15 mouse cellular contexts compared by ENCODE assay signal in genomic region chr7:109807616-109808485, GRCm38 (mm10). TPM values are rescaled to one million over a fixed set of nuclear protein-coding genes. Genes with fewer than 3 reads are reported as not detected.
DNase-seq lines count a peak whose midpoint lies in the region; ATAC-seq and TF ChIP-seq lines count a peak whose summit lies in the region.
"Had no signal": no experiment of that assay in that cellular context is flagged by ENCODE, and none has a peak within 500 bp of the region (broad histone marks: within the 10 kb centered on the region; RNA-seq: fewer than 3 reads in every experiment).

No protein-coding gene starts in this region.

- H3K4me2 ChIP-seq in kidney, embryonic 14.5 days (replicated peaks; ENCODE audit: low read depth, low read length) = no peak overlapping the region
- H3K4me2 ChIP-seq: hindbrain, embryonic 13.5 days; liver, embryonic 15.5 days; midbrain, embryonic 13.5 days had no signal

- peak overlapping the region; percentile 80 for H3K27ac ChIP-seq in cerebellum, adult 2 months (ENCODE audit: insufficient read depth, low read length)
- H3K27ac ChIP-seq in kidney, embryonic 14.5 days (ENCODE audit: low read depth, low read length) = no peak overlapping the region
- H3K27ac ChIP-seq: hindbrain, embryonic 13.5 days; layer of hippocampus, adult 2 months; liver, embryonic 15.5 days; midbrain, embryonic 13.5 days; stomach, postnatal 0 days had no signal

- peaks cover 27% of the 10 kb centered on the region for H3K4me1 ChIP-seq in cerebellum, adult 2 months (ENCODE audit: control insufficient read depth, insufficient read depth, low read length)
- H3K4me1 ChIP-seq in kidney, embryonic 14.5 days (ENCODE audit: control insufficient read depth, insufficient read depth, low read length) = no peaks in the 10 kb centered on the region
- H3K4me1 ChIP-seq: hindbrain, embryonic 13.5 days; liver, embryonic 15.5 days had no signal

- H3K9me3 ChIP-seq in kidney, embryonic 14.5 days (ENCODE audit: control insufficient read depth, low read length) = no peaks in the 10 kb centered on the region
- H3K9me3 ChIP-seq: hindbrain, embryonic 13.5 days; liver, embryonic 15.5 days; midbrain, embryonic 13.5 days had no signal

- no peak for DNase-seq in cerebellum, postnatal 4 days (ENCODE audit: low spot score in 2 of 2)
- peak; percentile 54 to 74 for DNase-seq in cerebellum, adult 2 months
- DNase-seq in heart, adult 9 months (ENCODE audit: low spot score in 2 of 2) = peak; percentile 34 to 36
- peak; percentile 13 for DNase-seq in induced T-regulatory cell, adult 2 months (ENCODE audit: low read depth)
- no peak for DNase-seq in layer of hippocampus, postnatal 10 days (ENCODE audit: low spot score in 2 of 2)
- no peak for DNase-seq in spleen, postnatal 10 days (ENCODE audit: low spot score in 2 of 2)
- DNase-seq: kidney, adult 9 months had no signal

- peak; percentile 64 for ATAC-seq in cerebellum, adult (ENCODE audit: insufficient number of reproducible peaks, low FRiP score, low TSS enrichment)
- ATAC-seq in kidney, embryonic 14.5 days (ENCODE audit: low FRiP score, low TSS enrichment) = no peak
- ATAC-seq: midbrain, embryonic 13.5 days had no signal

- no peak overlapping the region for H3K4me3 ChIP-seq in cerebellum, adult 2 months (replicated peaks; ENCODE audit: insufficient read depth, low read depth, low read length)
- H3K4me3 ChIP-seq in kidney, embryonic 14.5 days (ENCODE audit: low read length) = no peak overlapping the region
- H3K4me3 ChIP-seq: erythroblast, embryonic 14.5 days; hindbrain, embryonic 13.5 days; layer of hippocampus, adult 2 months; liver, embryonic 15.5 days; midbrain, embryonic 13.5 days had no signal

- no peak for TF ChIP-seq CTCF in cerebellum, adult 2 months (IDR thresholded peaks at IDR 0.05; ENCODE audit: borderline replicate concordance, insufficient read depth, low read depth, low read length)

- H3K9ac ChIP-seq in kidney, embryonic 14.5 days (ENCODE audit: low read depth, low read length) = no peak overlapping the region
- H3K9ac ChIP-seq: hindbrain, embryonic 13.5 days; liver, embryonic 15.5 days; midbrain, embryonic 13.5 days had no signal

- H3K36me3 ChIP-seq in kidney, embryonic 14.5 days (ENCODE audit: control insufficient read depth, insufficient read depth, low read length) = no peaks in the 10 kb centered on the region
- H3K36me3 ChIP-seq: hindbrain, embryonic 13.5 days; liver, embryonic 15.5 days; midbrain, embryonic 13.5 days had no signal

- H3K27me3 ChIP-seq in cerebellum, adult 2 months (ENCODE audit: control insufficient read depth, insufficient read depth, low read length) = no peaks in the 10 kb centered on the region
- no peaks in the 10 kb centered on the region for H3K27me3 ChIP-seq in kidney, embryonic 14.5 days (ENCODE audit: control insufficient read depth, insufficient read depth, low read length)
- H3K27me3 ChIP-seq: hindbrain, embryonic 13.5 days had no signal

- WGBS in cerebellum, adult 2 months = 41% methylated on average over 8 of the region's 8 CpGs
- 81% methylated on average over 8 of the region's 8 CpGs for WGBS in kidney, embryonic 14.5 days

- TF ChIP-seq POLR2A in cerebellum, adult 2 months (IDR thresholded peaks at IDR 0.05; ENCODE audit: borderline replicate concordance, insufficient read depth, low read length) = no peak

RNA-seq across cellular contexts. Expression of gene Nrip3, which starts 26.0 kb away (rescaled TPM):
- 46.6 and 52.8 TPM in 2 replicates for polyA plus RNA-seq in cerebellum, adult 2 months (2012; rRNA removed)
- polyA plus RNA-seq in kidney, embryonic 14.5 days (2014; fragmentation: Nextera tagmentation; extraction: Ambion mirVana) = 0.29 and 0.80 TPM in 2 replicates
- 100 to 1,000 TPM; 168 to 170 TPM for total RNA-seq in layer of hippocampus, postnatal 10 days (2021)

RNA-seq across cellular contexts. Expression of gene Tmem9b, which starts 55.2 kb away (rescaled TPM):
- 135 and 140 TPM in 2 replicates for polyA plus RNA-seq in cerebellum, adult 2 months (2012; rRNA removed)
- 41.1 and 46.9 TPM in 2 replicates for polyA plus RNA-seq in kidney, embryonic 14.5 days (2014; fragmentation: Nextera tagmentation; extraction: Ambion mirVana)
- total RNA-seq in layer of hippocampus, postnatal 10 days (2021) = 10 to 100 TPM; 73.2 to 76.8 TPM

RNA-seq across cellular contexts. Expression of gene Scube2, which starts 57.6 kb away (rescaled TPM):
- polyA plus RNA-seq in cerebellum, adult 2 months (2012; rRNA removed) = 0.26 and 0.33 TPM in 2 replicates
- 0.34 and 0.77 TPM in 2 replicates for polyA plus RNA-seq in kidney, embryonic 14.5 days (2014; fragmentation: Nextera tagmentation; extraction: Ambion mirVana)
- total RNA-seq in layer of hippocampus, postnatal 10 days (2021) = 1 to 10 TPM; 1.8 to 2.1 TPM
- polyA plus RNA-seq: erythroblast, embryonic 14.5 days had no signal

Comparison
In these comparisons a context has a peak if more than half of its experiments do, and no peak if none do; other contexts are left out.
1. DNase-seq: peak in cerebellum, adult 2 months (2 of 2), heart, adult 9 months (2 of 2) and induced T-regulatory cell, adult 2 months (single experiment); none in cerebellum, postnatal 4 days (0 of 2), layer of hippocampus, postnatal 10 days (0 of 2) and spleen, postnatal 10 days (0 of 2).
2. RNA of gene Nrip3, which starts 26.0 kb away (polyA plus RNA-seq): 46.6 to 52.8 TPM in cerebellum, adult 2 months; 0.29 to 0.80 TPM in kidney, embryonic 14.5 days; every median in the first group is over 10 times any median in the second.